Mouse (Mus musculus) olfactory bulb, adult 2 months (tissue): ENCODE data around the gene Nrros.

ENCODE experiments used
- CTCF ChIP-seq: fragments of 200-500 bp; IDR thresholded peaks from 2 replicates; pipeline ENCODE4 v1.5.1; 2012; ENCODE audit warnings: low read depth, mild to moderate bottlenecking, low read length, moderate library complexity; ENCODE audit not compliant: insufficient read depth
- POLR2A ChIP-seq: fragments of 200-500 bp; IDR thresholded peaks from 2 replicates; pipeline ENCODE4 v1.6.1; 2012; ENCODE audit warnings: mild to moderate bottlenecking, low read depth, low read length, moderate library complexity; ENCODE audit not compliant: insufficient read depth

- no peak for TF ChIP-seq POLR2A
- no peak for TF ChIP-seq CTCF
These were observed 1.5 kb downstream of the Nrros start for GRCm38 (mm10) chr16:32163891-32164290.
